Mouse (Mus musculus) layer of hippocampus, postnatal 36 days (tissue): ENCODE measurements around the gene Magi2. TPM values are rescaled to one million over a fixed set of nuclear protein-coding genes. Genes with fewer than 3 reads are reported as not detected.

Source experiments
- DNase-seq, 2 experiments: peaks; one replicate each; pipeline ENCODE4 v3.0.0; 2022
- total RNA-seq, 2 experiments: library from RNA; stranded (reverse); gene quantifications; 2 replicates each; pipeline ENCODE4 v1.2.3; 2021

Gene Magi2
- total RNA-seq, 2 experiments from 2014 or later: 131 to 156 TPM

- DNase-seq: no peak
Measured at GRCm38 (mm10) chr5:20606497-20606896, 1379.7 kb downstream of the Magi2 start.

GRCm38 (mm10) chr5:20607503-20607902 lies 1380.7 kb downstream of the Magi2 start:
- no peak for DNase-seq

- no peak for DNase-seq
Measured at GRCm38 (mm10) chr5:20609206-20609935, 1382.5 kb downstream of the Magi2 start.

- no peak for DNase-seq
Measured at GRCm38 (mm10) chr5:20610640-20611039, 1383.8 kb downstream of the Magi2 start.

- DNase-seq: no peak
Measured at GRCm38 (mm10) chr5:20612616-20613015, 1385.8 kb downstream of the Magi2 start.

DNA sequence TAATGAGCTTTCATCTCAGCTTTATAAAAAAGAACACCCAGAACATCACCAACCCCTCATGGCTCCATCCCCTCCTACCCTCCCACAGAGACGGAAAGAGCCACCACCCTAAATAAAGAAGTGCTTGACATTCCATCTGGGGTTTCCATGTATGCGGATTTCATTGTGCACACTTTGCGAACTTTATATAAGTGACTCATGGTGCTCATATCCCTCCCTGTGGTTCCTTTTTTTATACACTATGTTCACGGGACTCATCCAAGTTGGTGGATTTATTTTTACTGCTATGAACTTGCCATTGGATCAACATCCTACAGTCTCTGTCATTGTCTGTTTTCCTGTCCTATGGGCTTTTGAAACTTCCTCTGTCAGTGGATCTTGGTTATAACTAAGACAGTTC lies 1388.1 kb downstream of the Magi2 start:
- DNase-seq: no peak

GRCm38 (mm10) chr5:20620596-20621511 lies 1394.0 kb downstream of the Magi2 start:
- no peak for DNase-seq

DNA sequence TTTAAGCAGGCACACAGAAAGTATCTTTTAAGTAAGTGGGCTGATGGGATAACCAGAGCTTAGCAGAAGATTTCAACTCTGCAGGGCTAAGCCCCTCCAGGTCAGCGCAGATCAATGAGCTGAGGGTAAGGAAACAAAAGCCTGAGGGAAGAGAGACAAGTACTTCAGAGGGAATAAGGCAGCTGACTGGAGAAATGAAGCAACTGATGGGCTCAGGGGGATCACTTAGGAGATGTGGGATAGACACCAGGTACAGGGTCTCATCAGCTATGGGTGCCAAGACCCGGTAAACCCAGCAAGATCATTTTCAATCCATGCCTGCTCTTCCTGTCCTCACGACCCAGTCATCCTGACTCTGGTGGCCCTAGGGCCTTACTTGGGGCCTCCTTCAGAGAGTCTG lies 1395.6 kb downstream of the Magi2 start:
- DNase-seq: no peak

- DNase-seq: no peak
Measured at GRCm38 (mm10) chr5:20622837-20623573, 1396.2 kb downstream of the Magi2 start.

- no peak for DNase-seq
Measured at GRCm38 (mm10) chr5:20625117-20625516, 1398.3 kb downstream of the Magi2 start.

- no peak for DNase-seq
Measured at GRCm38 (mm10) chr5:20628954-20629601, 1402.2 kb downstream of the Magi2 start.

DNA sequence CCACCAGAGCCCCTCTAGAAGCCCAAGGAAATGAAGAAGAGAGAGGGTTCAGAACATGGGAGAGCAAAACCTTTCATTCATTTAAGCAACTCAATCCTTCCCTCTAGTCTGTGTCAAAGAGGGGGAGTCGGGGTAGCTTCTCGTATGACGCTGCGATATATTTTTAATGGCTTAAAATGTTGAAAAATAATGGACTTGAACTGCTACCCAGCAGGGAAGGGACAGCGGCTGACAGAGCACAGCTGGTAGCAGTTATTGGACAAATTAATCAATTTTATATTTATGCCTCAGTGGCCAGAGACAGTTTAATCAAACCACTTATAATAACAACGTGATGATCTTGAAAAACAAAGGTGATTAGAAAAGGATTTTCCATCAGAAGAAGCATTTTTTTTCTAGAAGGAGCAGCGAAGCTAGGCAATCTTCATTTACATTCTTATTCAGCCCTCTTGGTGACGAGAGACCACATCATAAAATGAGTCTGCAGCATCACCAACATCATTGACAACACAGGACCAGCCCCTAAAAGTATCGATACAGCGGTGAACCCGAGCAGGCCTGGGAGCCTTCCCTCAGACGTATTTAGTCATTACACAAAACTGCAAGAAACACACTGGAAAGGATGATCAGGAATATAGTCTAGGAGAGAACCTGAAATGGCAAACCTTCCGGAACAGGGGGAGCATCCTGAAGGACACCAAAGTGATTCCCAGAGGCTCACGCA lies 1407.4 kb downstream of the Magi2 start:
- DNase-seq: no peak

- no peak for DNase-seq
Measured at GRCm38 (mm10) chr5:20634822-20635221, 1408.0 kb downstream of the Magi2 start.

GRCm38 (mm10) chr5:20637300-20637989 lies 1410.6 kb downstream of the Magi2 start:
- no peak for DNase-seq

GRCm38 (mm10) chr5:20642196-20642595 lies 1415.4 kb downstream of the Magi2 start:
- no peak for DNase-seq

DNA sequence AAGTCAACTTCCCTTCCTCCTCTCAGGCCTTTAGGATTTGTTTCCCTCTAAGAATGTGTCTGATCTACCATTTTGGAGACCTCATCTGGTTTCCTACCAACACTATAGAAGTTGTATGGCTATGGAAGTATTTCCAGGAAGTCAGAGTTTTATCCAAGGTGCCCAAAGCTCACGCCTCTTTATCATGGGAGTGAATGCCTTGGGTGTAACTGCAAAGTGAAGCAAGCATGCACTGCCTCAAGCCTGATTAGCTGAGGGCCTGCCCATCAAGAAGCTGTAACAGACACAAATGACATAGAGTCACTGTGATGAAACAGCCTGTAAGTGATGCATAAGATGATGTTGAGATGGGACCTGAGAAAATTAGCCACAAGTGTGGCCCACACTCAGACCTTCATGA lies 1416.9 kb downstream of the Magi2 start:
- no peak for DNase-seq

DNA sequence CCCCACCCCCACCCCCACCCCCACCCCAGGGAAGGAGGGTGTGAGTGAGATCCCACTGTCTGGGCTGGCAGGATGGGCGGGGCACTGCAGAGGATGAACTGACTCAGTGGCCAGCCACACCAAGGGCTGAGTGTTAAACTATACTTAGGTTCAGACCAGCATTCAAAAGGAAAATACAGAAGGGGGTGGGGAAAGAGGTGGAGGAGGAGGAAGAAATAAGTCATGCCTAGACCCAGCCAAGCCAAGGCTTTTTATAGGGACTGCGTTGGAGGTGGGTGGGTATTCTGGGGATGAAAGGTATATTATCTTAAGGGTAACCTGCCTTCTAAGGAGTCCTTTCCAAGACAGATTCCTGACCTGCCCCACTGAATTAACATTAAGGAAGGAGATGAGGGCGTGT lies 1420.1 kb downstream of the Magi2 start:
- DNase-seq: no peak

GRCm38 (mm10) chr5:20653425-20654185 lies 1426.8 kb downstream of the Magi2 start:
- DNase-seq: peak in 1 of 2 experiments; percentile 44

DNA sequence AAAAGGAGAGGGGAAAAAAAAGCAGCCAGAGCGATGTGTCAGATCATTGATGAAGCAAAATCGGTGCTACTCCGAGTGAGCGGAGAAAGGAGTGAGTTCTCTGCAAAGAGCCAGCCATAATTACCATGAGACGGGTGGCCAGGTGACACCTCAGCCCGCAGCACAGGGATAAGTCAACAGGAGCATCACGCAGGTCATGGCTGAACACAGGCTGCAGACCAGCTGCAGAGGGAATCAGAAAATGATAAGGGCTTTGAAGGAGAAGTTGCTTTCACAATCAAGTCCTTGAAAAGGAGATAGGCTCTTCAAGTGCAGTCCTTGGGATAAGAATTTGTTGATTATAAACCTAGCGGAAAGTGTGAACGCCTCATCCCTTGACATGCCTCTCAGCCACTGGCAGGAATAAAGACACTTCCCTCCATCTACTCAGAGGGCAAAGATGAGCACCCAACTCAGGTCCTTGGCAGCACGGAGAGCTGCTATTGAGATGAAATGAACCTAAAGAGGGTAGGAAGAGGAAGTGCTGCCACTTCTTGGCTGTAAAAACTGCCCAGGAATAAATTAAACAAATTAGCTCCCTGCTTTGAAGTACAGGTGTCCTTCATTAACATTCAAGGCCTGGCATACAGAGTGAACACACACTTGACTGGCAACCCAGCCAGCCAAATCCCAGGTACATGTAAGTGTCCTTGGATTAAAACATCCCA lies 1428.1 kb downstream of the Magi2 start:
- DNase-seq: no peak

- DNase-seq: no peak
Measured at GRCm38 (mm10) chr5:20657056-20657455, 1430.2 kb downstream of the Magi2 start.
